Mouse (Mus musculus) hindbrain, embryonic 16.5 days (tissue): Measurements from ENCODE around the gene Nploc4. TPM values are rescaled to one million over a fixed set of nuclear protein-coding genes. Genes with fewer than 3 reads are reported as not detected.

Source experiments
- ATAC-seq: fragments of 200-750 bp; cut with Nextera tagmentation; 2 replicates; pipeline ENCODE4 v1.8.0; 2017; ENCODE audit warnings: moderate TSS enrichment, moderate library complexity
- H3K27ac ChIP-seq: fragments of 300-500 bp; sonication (generic); 2 replicates; pipeline ENCODE4 v1.5.1; 2014; ENCODE audit warnings: low read depth, mild to moderate bottlenecking, control low read depth, low read length, moderate library complexity
- H3K27me3 ChIP-seq: fragments of 300-500 bp; sonication (generic); replicated peaks from 2 replicates; pipeline ENCODE4 v1.6.1; 2014; ENCODE audit warnings: low read length; ENCODE audit not compliant: control insufficient read depth, insufficient read depth
- H3K36me3 ChIP-seq: fragments of 300-500 bp; sonication (generic); 2 replicates; pipeline ENCODE4 v1.6.1; 2014; ENCODE audit warnings: mild to moderate bottlenecking, low read length, moderate library complexity, mixed read lengths; ENCODE audit not compliant: control insufficient read depth, insufficient read depth
- H3K4me1 ChIP-seq: fragments of 300-500 bp; sonication (generic); 2 replicates; pipeline ENCODE4 v1.6.1; 2014; ENCODE audit warnings: low read depth, low read length; ENCODE audit not compliant: control insufficient read depth, insufficient read depth
- H3K4me2 ChIP-seq: fragments of 300-500 bp; sonication (generic); 2 replicates; pipeline ENCODE4 v1.6.1; 2014; ENCODE audit warnings: mild to moderate bottlenecking, low read length, control low read depth, moderate library complexity
- H3K4me3 ChIP-seq: fragments of 300-500 bp; sonication (generic); 2 replicates; pipeline ENCODE4 v1.5.1; 2014; ENCODE audit warnings: mild to moderate bottlenecking, low read length, control low read depth, moderate library complexity
- H3K9ac ChIP-seq: fragments of 300-500 bp; sonication (generic); 2 replicates; pipeline ENCODE4 v1.6.1; 2014; ENCODE audit warnings: low read depth, mild to moderate bottlenecking, control low read depth, low read length, moderate library complexity
- H3K9me3 ChIP-seq: fragments of 300-500 bp; sonication (generic); 2 replicates; pipeline ENCODE4 v1.6.1; 2014; ENCODE audit warnings: mild to moderate bottlenecking, low read length, moderate library complexity; ENCODE audit not compliant: control insufficient read depth
- WGBS: fragments of 180-500 bp; shearing (Covaris S2); extraction: QIAGEN DNeasy Blood & Tissue Kit; methylation state at CpG from one replicate; pipeline ENCODE4 v1.1.7; 2014; 5-methylcytosine and 5-hydroxymethylcytosine counted together
- polyA plus RNA-seq: library from polyadenylated mRNA; unstranded; fragments of >200 nt; fragmentation: Nextera tagmentation; extraction: Ambion mirVana; gene quantifications from 2 replicates; pipeline ENCODE4 v1.2.1, GENCODE M21; 2015

Gene Nploc4
- polyA plus RNA-seq, 1 experiment from 2014 or later, result 28.7 TPM

DNA sequence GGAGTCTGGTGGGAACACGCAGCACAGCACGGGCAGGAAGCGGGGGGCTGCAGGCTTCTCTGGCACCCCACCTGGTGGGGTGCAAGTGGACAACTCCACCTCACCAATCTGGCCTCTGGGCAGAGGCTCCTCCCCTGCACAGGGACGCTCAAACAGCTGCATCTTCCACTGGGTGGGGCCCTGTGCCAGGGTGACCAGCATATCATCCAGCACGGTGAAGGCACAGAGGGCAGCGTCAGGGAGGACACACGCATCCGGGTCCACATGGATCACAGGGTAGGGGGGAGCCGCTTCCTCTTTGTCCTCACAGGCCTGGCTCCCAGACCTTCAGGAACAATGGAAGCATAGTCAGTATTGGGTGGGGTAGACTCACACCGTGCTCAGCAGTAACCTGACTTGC is 60.2 kb downstream of the Nploc4 start:
- peaks cover 28% of the 10 kb centered on the region for H3K36me3 ChIP-seq
- peak overlapping the region; percentile 85 for H3K4me2 ChIP-seq
- H3K27me3 ChIP-seq, result no peaks in the 10 kb centered on the region
- H3K4me3 ChIP-seq, result peak overlapping the region; percentile 65
- ATAC-seq, result no peak
- H3K4me1 ChIP-seq, result peaks cover 18% of the 10 kb centered on the region
- peak overlapping the region; percentile 88 for H3K9ac ChIP-seq
- WGBS, result 62% methylated on average over 10 of the region's 10 CpGs
- no peaks in the 10 kb centered on the region for H3K9me3 ChIP-seq
- peak overlapping the region; percentile 49; the same call in 1 of the 2 replicates for H3K27ac ChIP-seq

DNA sequence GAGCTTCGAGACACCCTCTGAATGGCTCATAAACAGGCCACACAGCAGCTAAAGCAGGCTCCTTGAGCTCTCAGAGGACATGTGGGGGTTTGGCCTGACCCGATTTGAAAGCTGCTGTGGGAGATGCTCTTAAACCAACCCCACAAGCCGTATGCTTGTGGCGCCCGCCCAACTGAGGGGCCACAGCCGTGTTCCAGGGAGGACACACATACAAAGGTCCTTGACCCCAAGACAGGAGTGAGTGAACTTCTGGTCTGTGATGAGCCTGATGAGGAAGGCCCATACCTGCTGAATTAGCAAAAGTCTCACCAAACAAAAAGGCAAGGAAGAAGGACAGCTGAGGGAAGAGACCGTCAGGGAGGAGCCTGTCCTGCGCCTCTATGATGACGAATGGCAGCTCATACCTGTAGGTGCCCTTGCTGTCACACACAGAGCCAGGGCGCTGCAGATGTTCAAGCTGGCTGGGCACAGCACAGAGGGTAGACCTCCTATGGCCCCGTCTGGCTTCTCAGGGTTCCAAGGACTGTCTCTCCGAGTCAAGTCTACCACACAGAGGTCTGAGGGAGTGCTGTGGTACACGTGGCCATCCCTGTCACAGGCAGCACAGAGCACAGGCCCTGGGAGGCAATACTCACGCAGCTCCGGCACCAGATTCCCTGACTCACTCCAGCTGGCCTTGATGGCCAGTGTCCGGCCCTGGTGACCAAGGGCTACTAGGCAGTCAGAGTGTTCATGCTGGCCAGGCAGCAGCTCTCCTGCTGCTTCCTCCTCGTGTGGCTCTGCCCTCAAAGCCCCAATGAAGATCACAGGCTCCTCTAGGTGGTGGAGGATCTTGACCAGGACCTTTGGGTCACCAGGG is 61.0 kb downstream of the Nploc4 start:
- Histone ChIP-seq H3K9ac (no peak overlapping the region), H3K4me2 (peak overlapping the region; percentile 85), H3K27ac (no peak overlapping the region), H3K4me3 (no peak overlapping the region), H3K9me3 (no peaks in the 10 kb centered on the region), H3K4me1 (peaks cover 18% of the 10 kb centered on the region), H3K27me3 (no peaks in the 10 kb centered on the region), H3K36me3 (peaks cover 35% of the 10 kb centered on the region)
- no peak for ATAC-seq
- WGBS, result 88% methylated on average over 17 of the region's 17 CpGs

DNA sequence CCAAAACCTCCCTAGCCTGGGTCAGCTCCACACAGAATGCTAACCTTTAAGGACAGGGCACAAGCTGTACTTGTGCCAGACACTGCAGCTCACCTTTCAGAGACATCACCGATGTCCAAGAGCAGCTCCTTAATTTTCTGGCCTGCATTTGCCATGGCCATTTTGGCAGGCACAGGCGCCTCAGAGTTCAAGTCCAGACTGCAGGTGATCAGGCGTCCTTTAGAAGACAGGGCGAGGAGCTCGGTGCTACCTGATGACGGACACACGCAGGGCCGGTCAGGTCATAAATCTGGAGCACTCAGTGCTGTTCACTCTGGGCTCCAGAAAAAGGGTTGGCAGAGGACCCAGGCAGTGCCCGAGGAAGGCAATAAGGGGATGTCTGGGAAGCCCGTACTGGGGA is 62.2 kb downstream of the Nploc4 start:
- H3K36me3 ChIP-seq, result peaks cover 35% of the 10 kb centered on the region
- WGBS, result 93% methylated on average over 10 of the region's 10 CpGs
- H3K4me1 ChIP-seq, result peaks cover 18% of the 10 kb centered on the region
- H3K27ac ChIP-seq, result no peak overlapping the region
- H3K4me3 ChIP-seq, result no peak overlapping the region
- no peaks in the 10 kb centered on the region for H3K9me3 ChIP-seq
- no peak overlapping the region for H3K4me2 ChIP-seq
- H3K9ac ChIP-seq, result no peak overlapping the region
- no peaks in the 10 kb centered on the region for H3K27me3 ChIP-seq
- ATAC-seq, result no peak

DNA sequence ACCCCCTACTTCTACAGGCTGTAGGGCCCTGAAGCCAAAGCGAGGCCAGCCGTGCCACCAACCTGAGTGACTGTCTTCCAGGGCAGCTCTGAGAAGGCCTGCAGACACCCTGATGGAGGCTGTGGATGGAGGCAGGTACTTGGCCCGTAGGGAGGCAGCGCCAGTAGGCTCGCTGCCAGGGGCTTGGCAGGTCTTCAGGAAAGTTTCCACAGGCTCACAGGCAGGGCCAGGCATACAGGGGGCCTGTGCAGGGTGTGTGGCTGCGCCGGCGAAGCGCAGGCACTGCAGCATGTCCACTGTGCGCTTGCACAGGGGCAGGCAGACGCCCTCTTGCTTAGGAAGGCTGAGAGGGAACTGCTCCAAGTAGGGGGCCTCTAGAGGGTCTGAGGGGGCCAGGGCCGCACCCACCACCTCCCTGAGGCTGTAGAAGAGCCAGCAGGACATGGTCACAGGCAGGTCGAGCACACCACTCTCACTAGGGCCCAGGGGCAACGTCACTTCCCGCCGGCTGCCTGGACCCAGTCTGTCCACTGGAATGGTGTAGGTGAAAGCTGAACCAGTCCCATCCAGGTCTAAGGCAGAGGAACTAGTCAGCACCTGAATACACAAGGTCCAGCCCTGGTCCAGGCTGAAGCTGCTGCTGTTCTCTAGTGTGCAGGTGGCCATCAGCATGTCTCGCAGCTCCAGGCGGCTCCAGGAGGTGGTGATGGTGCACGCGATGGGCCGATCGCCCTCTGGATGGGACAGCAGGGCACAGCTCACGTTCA is 63.5 kb downstream of the Nploc4 start:
- 80% methylated on average over 23 of the region's 23 CpGs for WGBS
- Histone ChIP-seq H3K27ac (peak overlapping the region; percentile 32; the same call in 1 of the 2 replicates), H3K36me3 (peaks cover 37% of the 10 kb centered on the region), H3K4me3 (no peak overlapping the region), H3K4me2 (no peak overlapping the region), H3K9ac (no peak overlapping the region), H3K9me3 (no peaks in the 10 kb centered on the region), H3K27me3 (no peaks in the 10 kb centered on the region), H3K4me1 (peaks cover 23% of the 10 kb centered on the region)
- no peak for ATAC-seq

DNA sequence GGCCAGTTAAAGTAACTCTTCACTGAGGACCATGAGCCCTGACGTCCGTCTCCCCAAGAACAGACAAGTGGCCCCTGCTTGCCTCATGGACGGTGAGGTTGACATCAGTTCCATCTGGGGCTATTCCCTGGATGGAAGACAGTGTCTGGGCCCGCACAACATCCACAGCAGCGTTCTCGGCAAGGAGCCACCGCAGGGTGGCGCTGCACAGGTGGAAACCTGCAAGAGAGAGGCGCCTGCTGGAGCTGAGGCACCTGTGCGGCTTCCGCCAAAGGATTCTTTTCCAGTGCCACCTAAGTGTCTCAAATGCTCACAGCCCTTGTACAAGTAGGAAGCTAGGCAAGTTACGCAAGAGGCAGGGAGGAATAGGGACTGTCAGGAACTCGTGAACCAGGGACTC is 64.5 kb downstream of the Nploc4 start:
- ATAC-seq, result no peak
- H3K9me3 ChIP-seq, result no peaks in the 10 kb centered on the region
- H3K4me1 ChIP-seq, result peaks cover 21% of the 10 kb centered on the region
- no peak overlapping the region for H3K4me2 ChIP-seq
- no peaks in the 10 kb centered on the region for H3K27me3 ChIP-seq
- H3K36me3 ChIP-seq, result peaks cover 40% of the 10 kb centered on the region
- no peak overlapping the region for H3K4me3 ChIP-seq
- H3K27ac ChIP-seq, result no peak overlapping the region
- 61% methylated on average over 13 of the region's 13 CpGs for WGBS
- H3K9ac ChIP-seq, result no peak overlapping the region

DNA sequence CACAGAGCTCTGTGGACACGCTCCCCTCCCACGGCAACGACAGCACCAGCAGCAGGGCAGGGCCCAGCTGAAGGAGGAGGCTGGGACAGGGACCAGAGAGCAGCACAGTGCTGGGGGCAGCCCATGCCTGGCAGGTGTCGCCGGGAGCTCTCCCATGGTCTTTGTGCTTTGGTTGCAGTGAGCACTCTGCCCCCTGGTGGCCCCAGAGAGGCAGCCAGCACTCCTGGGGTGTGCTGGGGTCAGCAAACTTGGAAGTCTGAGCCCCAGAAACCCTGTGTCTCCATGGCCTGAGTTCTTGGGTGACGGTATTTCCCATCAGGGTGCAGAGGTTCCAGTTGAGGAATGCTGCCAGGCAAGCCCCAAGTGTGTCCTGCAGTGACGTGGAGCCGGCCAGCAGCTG is 67.9 kb downstream of the Nploc4 start:
- Histone ChIP-seq H3K9ac (peak overlapping the region; percentile 41; the same call in 1 of the 2 replicates), H3K27ac (no peak overlapping the region), H3K4me2 (no peak overlapping the region), H3K4me3 (no peak overlapping the region), H3K27me3 (no peaks in the 10 kb centered on the region), H3K9me3 (no peaks in the 10 kb centered on the region), H3K36me3 (peaks cover 31% of the 10 kb centered on the region), H3K4me1 (peaks cover 16% of the 10 kb centered on the region; the same call in 1 of the 2 replicates)
- peak; percentile 55; the same call in 1 of the 2 replicates for ATAC-seq
- WGBS, result 31% methylated on average over 8 of the region's 8 CpGs

DNA sequence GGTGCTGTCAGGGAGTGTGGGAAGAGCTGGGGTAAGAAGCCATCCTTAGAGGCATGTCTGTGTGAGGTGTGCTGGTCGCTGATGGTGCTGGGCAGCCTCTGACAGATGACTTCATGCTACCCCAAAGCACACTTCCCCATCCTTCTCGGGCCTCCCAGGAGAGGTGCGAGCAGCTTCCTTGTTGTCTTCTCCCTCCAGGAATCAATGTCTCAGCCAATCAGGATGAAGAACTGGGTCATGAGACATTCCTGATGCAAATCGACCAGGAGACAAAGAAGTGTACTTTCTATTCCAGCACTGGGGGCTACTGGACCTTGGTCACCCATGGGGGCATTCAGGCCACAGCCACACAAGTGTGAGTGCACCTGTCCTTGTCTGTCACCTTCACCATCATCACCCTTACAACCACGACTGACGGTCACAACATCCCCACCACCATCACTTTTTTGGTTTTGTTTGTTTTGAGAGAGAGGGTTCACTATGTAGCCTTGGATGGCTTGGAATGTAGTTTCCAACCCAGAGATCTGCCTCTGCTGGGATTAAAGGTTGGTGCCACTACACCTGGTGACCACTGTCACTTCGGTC is 71.0 kb downstream of the Nploc4 start:
- no peak for ATAC-seq
- WGBS, result 35% methylated on average over 7 of the region's 7 CpGs

DNA sequence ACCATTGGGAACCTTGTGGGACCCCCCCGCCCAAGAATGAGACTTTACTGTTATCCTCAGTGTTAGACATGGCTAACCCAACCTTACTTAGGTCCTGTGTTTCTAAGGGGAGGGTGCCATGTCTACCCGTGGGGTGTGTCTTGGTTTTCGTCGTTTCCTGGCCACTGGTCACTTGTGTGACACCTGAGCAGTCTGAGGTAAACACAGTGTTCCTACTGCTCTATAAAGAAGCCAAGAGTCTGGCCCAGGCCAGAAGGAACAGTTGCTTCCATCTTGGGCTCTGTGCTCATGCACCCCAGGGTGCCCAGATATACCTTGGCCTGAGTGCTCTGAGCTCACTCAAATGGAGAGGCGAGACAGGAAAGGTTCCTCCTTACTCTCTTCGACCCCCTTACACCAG is 74.6 kb downstream of the Nploc4 start:
- no peak for ATAC-seq
- no peak overlapping the region for H3K9ac ChIP-seq
- no peaks in the 10 kb centered on the region for H3K27me3 ChIP-seq
- no peaks in the 10 kb centered on the region for H3K36me3 ChIP-seq
- H3K4me2 ChIP-seq, result no peak overlapping the region
- WGBS, result 92% methylated on average over 6 of the region's 6 CpGs
- peaks cover 28% of the 10 kb centered on the region for H3K4me1 ChIP-seq
- no peaks in the 10 kb centered on the region for H3K9me3 ChIP-seq
- H3K27ac ChIP-seq, result no peak overlapping the region
- no peak overlapping the region for H3K4me3 ChIP-seq

More for the DNA sequence above, 71.0 kb downstream of the Nploc4 start:
- Histone ChIP-seq H3K9ac (no peak overlapping the region), H3K9me3 (no peaks in the 10 kb centered on the region), H3K27me3 (no peaks in the 10 kb centered on the region), H3K4me2 (no peak overlapping the region), H3K36me3 (peaks cover 9% of the 10 kb centered on the region), H3K4me3 (no peak overlapping the region), H3K27ac (no peak overlapping the region), H3K4me1 (peaks cover 13% of the 10 kb centered on the region; the same call in 1 of the 2 replicates)

DNA sequence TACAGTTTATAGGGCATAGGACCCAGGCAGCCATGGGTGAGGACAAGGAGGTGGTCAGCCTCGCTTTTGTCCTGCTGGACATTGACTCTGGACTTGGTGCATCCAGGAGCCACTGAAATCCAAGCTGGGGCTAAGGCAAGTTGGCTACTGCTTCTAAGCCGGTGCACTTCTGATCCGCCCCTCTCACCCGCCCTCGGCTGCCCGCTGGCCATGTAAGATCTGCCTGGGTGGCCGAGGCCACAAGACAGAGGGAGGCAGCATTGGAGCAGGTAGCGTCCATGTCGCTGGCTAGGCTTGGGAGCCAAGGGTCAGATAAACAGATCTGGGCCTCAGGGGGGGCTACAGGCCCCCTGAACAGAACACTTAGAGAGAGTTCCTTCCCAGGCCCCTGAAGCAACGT is 76.2 kb downstream of the Nploc4 start, which contains the start of gene Fscn2:
TSS of gene Fscn2 (plus strand) at position 240 of the 400 bp plus-strand sequence.
- Histone ChIP-seq H3K27me3 (no peaks in the 10 kb centered on the region), H3K36me3 (no peaks in the 10 kb centered on the region), H3K4me1 (peaks cover 29% of the 10 kb centered on the region), H3K9ac (no peak within 1 kb of the TSS), H3K4me3 (no peak within 1 kb of the TSS), H3K4me2 (no peak within 1 kb of the TSS), H3K27ac (no peak within 1 kb of the TSS), H3K9me3 (no peaks in the 10 kb centered on the region)
- WGBS, result 77% methylated on average over 10 of the region's 10 CpGs
- no peak for ATAC-seq
